Mouse (Mus musculus) kidney, adult 2 months (tissue): ENCODE measurements at regions not wholly inside any gene's neighbourhood (a gene's known extent, or its start where the extent isn't known, plus 50 kb on each side); places are given as distances from the start of the nearest gene placed in this dataset.

ENCODE experiments used
- CTCF ChIP-seq: fragments of 200-500 bp; conservative IDR thresholded peaks from 2 replicates; pipeline ENCODE4 v1.5.1; 2011; ENCODE audit warnings: low read depth, mild to moderate bottlenecking, control low read depth, low read length, moderate library complexity, mixed read lengths; ENCODE audit not compliant: insufficient read depth, insufficient read length
- POLR2A ChIP-seq: fragments of 200-500 bp; IDR thresholded peaks from one replicate; pipeline ENCODE4 v1.6.1; 2011; ENCODE audit warnings: low read depth, low read length, control low read depth

DNA sequence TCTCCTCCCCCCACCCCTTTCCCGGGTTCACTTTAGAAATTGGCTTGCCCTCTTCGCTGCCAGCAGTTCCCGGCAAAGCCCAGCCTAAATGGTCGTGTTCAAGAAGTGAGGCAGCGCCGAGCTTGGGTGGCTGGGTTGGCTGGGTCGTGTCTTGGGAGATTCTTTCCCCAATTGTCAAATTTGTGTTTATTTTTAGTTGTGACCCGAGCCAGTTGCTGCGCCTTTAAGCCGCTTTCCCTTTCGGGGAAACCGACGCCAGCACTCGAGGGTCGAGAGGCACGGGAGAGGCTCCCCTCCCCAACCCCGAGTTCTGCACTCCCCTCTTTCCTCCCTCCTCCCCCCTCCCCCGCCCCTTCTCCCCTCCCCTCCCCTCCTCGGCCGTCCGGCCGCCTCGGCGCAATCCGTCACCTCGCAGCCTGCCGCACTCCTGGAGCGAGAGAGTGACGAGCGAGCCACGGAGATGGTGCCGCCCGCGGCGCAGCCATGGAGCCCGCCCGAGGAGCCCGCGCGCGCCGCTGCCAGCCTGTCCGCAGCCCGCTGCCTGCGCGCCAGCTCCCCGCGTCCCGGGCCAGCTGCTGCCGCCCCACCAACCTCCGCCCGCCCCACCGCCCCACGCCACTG lies 64.6 kb upstream of the Frmpd3 start:
- no peak for TF ChIP-seq CTCF
- TF ChIP-seq POLR2A = no peak
